Mouse (Mus musculus): Measurements from ENCODE around the gene Pcbd2.
"Not testable (repeated sequence)": the region's sequence is repeated elsewhere in the genome, so short reads cannot be mapped to it uniquely, and the experiment has no call there.

Gene Pcbd2

GRCm38 (mm10) chr13:55727120-55727838 is at the start of gene Pcbd2:
Gene Pcbd2 (plus strand): TSS chr13:55727368.
- in situ Hi-C loops (cut with MboI; ENCODE audit: low sequenced_read_pairs), result no loop called here

- in situ Hi-C loops (cut with MboI; ENCODE audit: low sequenced_read_pairs), result no loop called here
Observed at GRCm38 (mm10) chr13:55682201-55682600, 45.0 kb upstream of the Pcbd2 start.

- in situ Hi-C loops (cut with MboI; ENCODE audit: low sequenced_read_pairs), result no loop called here
Observed at GRCm38 (mm10) chr13:55683581-55683980, 43.6 kb upstream of the Pcbd2 start.

GRCm38 (mm10) chr13:55686107-55686633 is 41.0 kb upstream of the Pcbd2 start:
- in situ Hi-C loops (cut with MboI; ENCODE audit: low sequenced_read_pairs), result no loop called here

GRCm38 (mm10) chr13:55687927-55688602 is 39.1 kb upstream of the Pcbd2 start:
- in situ Hi-C loops (cut with MboI; ENCODE audit: low sequenced_read_pairs), result no loop called here

- in situ Hi-C loops (cut with MboI; ENCODE audit: low sequenced_read_pairs), result no loop called here
Observed at GRCm38 (mm10) chr13:55692535-55693242, 34.5 kb upstream of the Pcbd2 start, which contains the start of gene B230219D22Rik. Gene B230219D22Rik (plus strand): TSS chr13:55693124.

GRCm38 (mm10) chr13:55693243-55693721 is 33.9 kb upstream of the Pcbd2 start:
- in situ Hi-C loops (cut with MboI; ENCODE audit: low sequenced_read_pairs), result no loop called here

GRCm38 (mm10) chr13:55694110-55694509 is 33.1 kb upstream of the Pcbd2 start:
- in situ Hi-C loops (cut with MboI; ENCODE audit: low sequenced_read_pairs), result no loop called here

- in situ Hi-C loops (cut with MboI; ENCODE audit: low sequenced_read_pairs), result not testable (repeated sequence)
Observed at GRCm38 (mm10) chr13:55695989-55696388, 31.2 kb upstream of the Pcbd2 start.

GRCm38 (mm10) chr13:55704301-55704700 is 22.9 kb upstream of the Pcbd2 start:
- in situ Hi-C loops (cut with MboI; ENCODE audit: low sequenced_read_pairs), result no loop called here

GRCm38 (mm10) chr13:55712846-55713245 is 14.3 kb upstream of the Pcbd2 start:
- in situ Hi-C loops (cut with MboI; ENCODE audit: low sequenced_read_pairs), result no loop called here

- in situ Hi-C loops (cut with MboI; ENCODE audit: low sequenced_read_pairs), result no loop called here
Observed at GRCm38 (mm10) chr13:55714501-55715166, 12.5 kb upstream of the Pcbd2 start, which contains the start of gene Txndc15. Gene Txndc15 (plus strand): TSS chr13:55714650.

- in situ Hi-C loops (cut with MboI; ENCODE audit: low sequenced_read_pairs), result no loop called here
Observed at GRCm38 (mm10) chr13:55715167-55715512, 12.0 kb upstream of the Pcbd2 start.

- in situ Hi-C loops (cut with MboI; ENCODE audit: low sequenced_read_pairs), result no loop called here
Observed at GRCm38 (mm10) chr13:55715908-55716510, 11.2 kb upstream of the Pcbd2 start.

- in situ Hi-C loops (cut with MboI; ENCODE audit: low sequenced_read_pairs), result no loop called here
Observed at GRCm38 (mm10) chr13:55721516-55721915, 5.7 kb upstream of the Pcbd2 start.

- in situ Hi-C loops (cut with MboI; ENCODE audit: low sequenced_read_pairs), result no loop called here
Observed at GRCm38 (mm10) chr13:55721995-55722394, 5.2 kb upstream of the Pcbd2 start.

GRCm38 (mm10) chr13:55726598-55727119 is 509 bp upstream of the Pcbd2 start:
- in situ Hi-C loops (cut with MboI; ENCODE audit: low sequenced_read_pairs), result no loop called here

GRCm38 (mm10) chr13:55727839-55728238 is 671 bp downstream of the Pcbd2 start:
- in situ Hi-C loops (cut with MboI; ENCODE audit: low sequenced_read_pairs), result no loop called here

- in situ Hi-C loops (cut with MboI; ENCODE audit: low sequenced_read_pairs), result no loop called here
Observed at GRCm38 (mm10) chr13:55730716-55731115, 3.5 kb downstream of the Pcbd2 start.

GRCm38 (mm10) chr13:55732121-55732520 is 5.0 kb downstream of the Pcbd2 start:
- in situ Hi-C loops (cut with MboI; ENCODE audit: low sequenced_read_pairs), result no loop called here
